Mouse (Mus musculus) testis, adult 2 months (tissue): ENCODE results near the gene Klhl11. TPM values are rescaled to one million over a fixed set of nuclear protein-coding genes. Genes with fewer than 3 reads are reported as not detected.

Experiments
- H3K27ac ChIP-seq: fragments of 200-500 bp; 2 replicates; pipeline ENCODE4 v1.5.1; 2012; ENCODE audit warnings: low read depth, low read length; ENCODE audit not compliant: control insufficient read depth, insufficient read depth
- H3K27me3 ChIP-seq: fragments of 200-500 bp; 2 replicates; pipeline ENCODE4 v1.6.1; 2012; ENCODE audit warnings: mild to moderate bottlenecking, low read length, moderate library complexity; ENCODE audit not compliant: control insufficient read depth, insufficient read depth
- H3K36me3 ChIP-seq: fragments of 200-500 bp; 2 replicates; pipeline ENCODE4 v1.6.1; 2012; ENCODE audit warnings: mild to moderate bottlenecking, low read length; ENCODE audit not compliant: control insufficient read depth, insufficient read depth
- H3K4me1 ChIP-seq: fragments of 200-500 bp; 2 replicates; pipeline ENCODE4 v1.6.1; 2012; ENCODE audit warnings: low read length; ENCODE audit not compliant: control insufficient read depth, insufficient read depth
- H3K4me3 ChIP-seq: fragments of 200-500 bp; 2 replicates; pipeline ENCODE4 v1.5.1; 2012; ENCODE audit warnings: low read depth, mild to moderate bottlenecking, low read length, moderate library complexity, mixed read lengths; ENCODE audit not compliant: control insufficient read depth
- CTCF ChIP-seq: fragments of 200-500 bp; IDR thresholded peaks from 2 replicates; pipeline ENCODE4 v1.5.1; 2012; ENCODE audit warnings: low read depth, mild to moderate bottlenecking, inconsistent platforms, low read length, moderate library complexity; ENCODE audit not compliant: control insufficient read depth, insufficient read depth, insufficient replicate concordance
- POLR2A ChIP-seq: fragments of 200-500 bp; IDR thresholded peaks from 2 replicates; pipeline ENCODE4 v1.6.1; 2012; ENCODE audit warnings: low read depth, mild to moderate bottlenecking, inconsistent platforms, low read length, moderate library complexity; ENCODE audit not compliant: control insufficient read depth
- polyA plus RNA-seq: library from polyadenylated mRNA; depleted of rRNA; stranded (reverse); fragments of >200 nt; gene quantifications from 2 replicates; pipeline ENCODE4 v1.2.3, GENCODE M21; 2012

Gene Klhl11
- polyA plus RNA-seq, 1 experiment = 11.2 TPM

- Histone ChIP-seq H3K36me3 (no peaks in the 10 kb centered on the region), H3K27me3 (no peaks in the 10 kb centered on the region), H3K4me1 (peaks cover 5% of the 10 kb centered on the region), H3K27ac (peak within 1 kb of the TSS; percentile 5; the same call in 1 of the 2 replicates), H3K4me3 (peak within 1 kb of the TSS; percentile 80)
- TF ChIP-seq POLR2A (peak; percentile 14; the same call in 1 of the 2 replicates), CTCF (no peak)
These were observed 30.7 kb downstream of the Klhl11 start, which contains the start of the genes Nt5c3b and Klhl10 for GRCm38 (mm10) chr11:100441797-100442196. Gene Nt5c3b, minus strand, starts transcription at chr11:100441808. Gene Klhl10, plus strand, starts transcription at chr11:100441917.

DNA sequence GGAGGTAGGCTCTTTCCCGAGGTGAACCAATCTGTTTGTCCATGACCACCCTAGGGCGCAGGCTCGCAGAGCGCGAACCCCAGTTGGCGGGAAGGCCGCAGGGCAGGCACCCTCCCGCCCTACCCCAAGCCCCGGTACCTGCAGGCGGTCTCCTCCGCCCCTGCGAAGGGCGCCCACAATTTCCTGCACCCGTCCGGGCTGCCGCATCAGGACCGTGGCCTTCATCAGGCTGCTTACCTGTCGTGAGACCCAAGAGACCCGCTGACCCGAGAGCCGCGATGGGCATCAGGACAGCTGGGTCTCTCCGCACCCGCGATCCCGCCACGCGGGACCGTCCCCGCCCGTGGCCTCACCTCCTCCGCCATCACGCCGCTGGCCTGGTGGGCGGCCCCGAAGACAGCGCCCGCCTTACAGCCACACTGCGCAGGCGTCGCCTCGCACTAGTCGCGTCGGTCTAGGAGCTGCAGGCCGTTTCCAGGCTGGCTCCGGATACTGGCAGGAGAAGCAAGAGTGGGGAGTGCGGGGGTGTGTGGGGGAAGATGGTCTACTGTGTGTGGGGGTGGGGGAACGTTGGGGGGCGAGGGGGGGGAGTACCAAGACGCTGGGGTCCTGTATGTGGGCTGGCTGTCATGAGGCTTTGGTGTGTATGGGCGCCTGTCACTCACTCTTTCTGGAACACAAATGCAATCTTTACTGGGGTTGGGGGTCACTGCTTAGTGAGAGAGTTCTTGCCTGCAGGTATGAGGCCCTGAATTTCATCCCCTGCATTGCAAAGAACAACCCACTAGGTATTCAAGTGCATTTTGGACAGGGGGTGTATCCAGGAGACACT, 31.6 kb downstream of the Klhl11 start:
- Histone ChIP-seq H3K27ac (peak overlapping the region; percentile 5; the same call in 1 of the 2 replicates), H3K27me3 (no peaks in the 10 kb centered on the region), H3K36me3 (no peaks in the 10 kb centered on the region), H3K4me3 (peak overlapping the region; percentile 80), H3K4me1 (peaks cover 5% of the 10 kb centered on the region)
- TF ChIP-seq CTCF (no peak), POLR2A (peak; percentile 91)

DNA sequence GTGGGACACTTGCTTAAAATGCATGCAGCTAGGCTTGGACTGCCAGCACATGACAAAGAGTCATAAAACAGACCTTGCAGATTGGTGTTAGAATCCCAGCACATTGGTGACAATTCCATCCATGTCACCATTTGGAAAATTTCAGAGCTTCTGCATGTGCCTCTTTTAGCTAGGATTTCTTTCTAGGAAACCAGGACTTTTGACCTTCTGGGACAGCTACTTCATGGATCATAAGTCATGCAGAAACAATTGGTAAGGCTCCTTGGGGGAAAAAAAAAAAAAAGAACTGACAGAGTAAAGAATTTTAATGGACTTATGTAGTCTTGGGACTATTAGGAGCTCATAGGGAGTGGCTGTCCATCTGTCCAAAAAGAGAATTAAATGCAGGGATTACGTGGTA, 34.6 kb downstream of the Klhl11 start:
- Histone ChIP-seq H3K27me3 (no peaks in the 10 kb centered on the region), H3K4me1 (peaks cover 6% of the 10 kb centered on the region), H3K36me3 (no peaks in the 10 kb centered on the region), H3K4me3 (no peak overlapping the region), H3K27ac (no peak overlapping the region)
- no peak for TF ChIP-seq POLR2A
- TF ChIP-seq CTCF = no peak

DNA sequence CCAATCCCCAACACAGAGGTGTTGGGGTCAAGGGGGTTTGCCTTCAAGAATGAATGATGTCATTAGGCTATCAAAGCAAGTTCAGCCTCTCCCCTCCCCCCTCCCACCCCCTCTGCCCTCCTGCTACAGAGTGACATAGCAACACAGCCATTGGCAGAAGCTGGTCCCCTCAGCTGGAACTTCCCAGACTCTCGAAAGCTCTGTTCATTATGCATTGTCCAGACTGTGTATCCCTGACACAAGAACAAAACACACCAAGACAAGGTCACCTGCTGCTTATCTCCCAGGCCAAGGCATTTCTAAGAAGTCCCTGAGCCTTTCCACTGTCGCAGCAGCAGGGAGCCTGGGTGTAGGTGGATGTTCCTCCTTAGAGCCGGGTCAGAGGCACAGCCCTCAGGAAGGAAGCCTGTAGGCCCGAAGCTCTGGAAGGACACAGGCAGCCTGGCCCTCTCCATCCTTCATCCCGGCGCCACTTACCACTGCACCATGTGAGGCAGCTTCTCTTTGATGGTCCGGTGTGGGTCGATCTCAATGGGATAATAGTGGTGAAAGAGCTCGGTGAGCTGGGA, 36.8 kb downstream of the Klhl11 start:
- Histone ChIP-seq H3K36me3 (no peaks in the 10 kb centered on the region), H3K4me1 (peaks cover 8% of the 10 kb centered on the region), H3K27ac (peak overlapping the region; percentile 37), H3K27me3 (no peaks in the 10 kb centered on the region), H3K4me3 (no peak overlapping the region)
- TF ChIP-seq POLR2A = no peak

DNA sequence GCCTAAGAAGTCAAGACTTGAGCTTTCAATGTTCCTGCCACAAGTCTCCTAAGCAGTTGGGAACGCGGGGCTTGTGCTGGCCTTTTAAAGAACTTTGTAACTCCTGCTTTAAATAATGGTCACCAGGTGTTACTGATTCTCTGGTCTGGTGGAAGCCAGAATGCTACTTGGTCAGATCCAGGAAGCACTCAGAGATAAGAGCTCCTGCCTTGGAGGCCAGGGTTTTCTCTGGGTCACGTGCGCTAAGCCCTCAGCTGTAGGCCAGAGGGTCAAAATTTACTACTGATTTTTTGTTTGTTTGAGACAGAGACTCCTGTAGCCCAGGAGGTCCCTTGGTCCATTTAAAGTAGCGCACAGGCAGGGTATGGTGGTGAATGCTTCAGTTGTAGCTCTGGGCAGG, 40.5 kb downstream of the Klhl11 start:
- peaks cover 19% of the 10 kb centered on the region for H3K4me1 ChIP-seq
- H3K27me3 ChIP-seq = no peaks in the 10 kb centered on the region
- H3K36me3 ChIP-seq = no peaks in the 10 kb centered on the region
- no peak overlapping the region for H3K4me3 ChIP-seq
- TF ChIP-seq POLR2A (no peak), CTCF (no peak)
- H3K27ac ChIP-seq = no peak overlapping the region

DNA sequence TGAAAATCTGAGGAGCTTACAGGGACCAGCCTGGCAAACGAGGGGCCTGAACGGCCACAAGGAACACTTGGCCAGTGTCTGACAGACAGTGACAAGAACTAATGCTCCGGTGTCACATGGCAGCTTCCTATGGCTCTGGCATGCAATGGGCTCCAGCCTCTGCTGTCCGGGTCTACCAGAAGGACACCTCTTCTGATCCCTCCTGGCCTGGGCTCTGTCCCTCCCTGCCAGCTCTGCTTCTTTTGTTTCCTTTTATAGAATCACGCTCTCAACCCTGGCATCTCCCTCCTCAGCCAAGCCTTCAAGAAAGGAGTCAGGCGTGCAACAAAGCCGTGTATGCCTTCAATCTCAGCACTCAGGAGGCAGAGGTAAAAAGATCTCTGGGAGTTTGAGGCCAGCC, 42.5 kb downstream of the Klhl11 start:
- TF ChIP-seq POLR2A = no peak
- Histone ChIP-seq H3K4me3 (no peak overlapping the region), H3K36me3 (no peaks in the 10 kb centered on the region), H3K27me3 (no peaks in the 10 kb centered on the region), H3K4me1 (peaks cover 23% of the 10 kb centered on the region), H3K27ac (peak overlapping the region; percentile 71)

DNA sequence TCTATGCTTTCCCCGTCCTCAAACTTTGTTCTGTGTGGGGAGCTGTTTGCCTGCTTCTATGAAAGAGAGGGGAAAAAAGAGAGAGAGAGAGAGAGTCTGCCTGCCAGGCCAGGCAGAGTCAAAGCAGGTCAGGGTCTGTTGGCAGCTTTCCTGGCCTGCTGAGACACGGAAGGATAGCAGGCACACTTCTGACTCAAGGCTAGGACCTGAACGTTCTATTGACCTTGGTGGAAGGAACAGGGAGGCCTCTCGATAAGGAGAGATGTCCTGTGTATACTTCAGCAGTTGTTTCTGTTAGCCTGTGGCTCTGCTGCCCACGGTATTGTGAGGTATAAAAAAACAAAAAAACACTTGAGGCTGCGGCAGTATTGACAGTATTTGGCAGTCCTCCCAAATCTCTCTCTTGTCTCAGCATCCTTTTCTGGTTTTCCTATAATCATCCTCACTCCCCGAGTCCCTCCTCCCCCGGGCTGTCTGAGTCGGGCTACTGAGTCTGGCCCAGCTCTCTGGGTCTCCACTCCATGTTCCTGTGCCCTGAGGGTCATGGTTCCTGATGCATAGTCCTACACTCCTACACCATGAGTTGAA, 43.8 kb downstream of the Klhl11 start:
- no peaks in the 10 kb centered on the region for H3K36me3 ChIP-seq

More for the DNA sequence above, 43.8 kb downstream of the Klhl11 start:
- TF ChIP-seq CTCF = no peak
- no peak for TF ChIP-seq POLR2A
- peaks cover 23% of the 10 kb centered on the region for H3K4me1 ChIP-seq
- H3K27ac ChIP-seq = peak overlapping the region; percentile 87
- H3K27me3 ChIP-seq = no peaks in the 10 kb centered on the region
- H3K4me3 ChIP-seq = no peak overlapping the region
